ENCODE assay signal across 26 mouse cellular contexts in the genomic region with DNA sequence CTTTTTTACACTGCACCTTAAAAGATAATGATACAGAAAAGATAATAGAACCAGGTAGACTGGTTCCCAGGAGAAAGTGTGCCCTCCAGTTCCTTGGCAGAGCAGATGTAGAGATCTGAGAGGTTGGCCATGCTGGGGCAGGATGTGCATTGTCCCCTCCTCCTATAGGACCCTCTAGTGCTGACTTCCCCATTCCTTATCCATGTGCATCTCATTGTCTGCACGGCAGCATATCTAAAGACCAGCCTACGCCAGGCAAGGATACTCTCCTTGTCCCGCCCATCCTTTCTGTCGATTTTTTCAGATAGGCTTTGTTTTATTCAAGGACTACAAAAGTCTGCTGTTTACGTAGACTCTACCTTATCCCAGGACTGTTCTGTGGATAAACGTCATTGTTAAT.
"Had no signal": no experiment of that assay in that cellular context is flagged by ENCODE, and none has a peak within 500 bp of the region (broad histone marks: within the 10 kb centered on the region; RNA-seq: fewer than 3 reads in every experiment).

No protein-coding gene starts in this region.

- DNase-seq: cerebellum, adult 9-10 months; cerebellum, adult 9-11 months; cerebellum, postnatal 10 days; cerebellum, postnatal 14 days; cerebellum, postnatal 25 days; cerebellum, postnatal 36 days; embryo, embryonic 11 days; forebrain, postnatal 0 days; gastrocnemius, adult 2 months; gastrocnemius, postnatal 10 days; gastrocnemius, postnatal 14 days; gastrocnemius, postnatal 25 days; gastrocnemius, postnatal 36 days; heart, adult 18-20 months; heart, adult 2 months had no signal

- H3K4me3 ChIP-seq: embryonic facial prominence, embryonic 10.5 days; embryonic facial prominence, embryonic 12.5 days; embryonic facial prominence, embryonic 13.5 days; embryonic facial prominence, embryonic 15.5 days; erythroblast, embryonic 14.5 days; forebrain, embryonic 10.5 days; forebrain, embryonic 12.5 days; forebrain, embryonic 13.5 days; forebrain, embryonic 15.5 days; gastrocnemius, adult 2 months; heart, adult 2 months had no signal

- H3K27ac ChIP-seq: embryonic facial prominence, embryonic 10.5 days; embryonic facial prominence, embryonic 12.5 days; embryonic facial prominence, embryonic 13.5 days; embryonic facial prominence, embryonic 15.5 days; forebrain, embryonic 10.5 days; forebrain, embryonic 12.5 days; forebrain, embryonic 13.5 days; forebrain, embryonic 15.5 days; gastrocnemius, adult 2 months; heart, adult 2 months had no signal

- H3K27me3 ChIP-seq: embryonic facial prominence, embryonic 12.5 days; embryonic facial prominence, embryonic 13.5 days; embryonic facial prominence, embryonic 15.5 days; forebrain, embryonic 12.5 days; forebrain, embryonic 13.5 days; forebrain, embryonic 15.5 days had no signal

- H3K9ac ChIP-seq: embryonic facial prominence, embryonic 12.5 days; embryonic facial prominence, embryonic 13.5 days; embryonic facial prominence, embryonic 15.5 days; forebrain, embryonic 12.5 days; forebrain, embryonic 13.5 days; forebrain, embryonic 15.5 days; forebrain, postnatal 0 days had no signal

- ATAC-seq: forebrain, embryonic 13.5 days; forebrain, embryonic 14.5 days; forebrain, embryonic 15.5 days; forebrain, embryonic 16.5 days; forebrain, postnatal 0 days had no signal

- H3K4me1 ChIP-seq: embryonic facial prominence, embryonic 10.5 days; embryonic facial prominence, embryonic 12.5 days; embryonic facial prominence, embryonic 13.5 days; embryonic facial prominence, embryonic 15.5 days; forebrain, embryonic 12.5 days; forebrain, embryonic 13.5 days; forebrain, embryonic 15.5 days had no signal

- H3K9me3 ChIP-seq: embryonic facial prominence, embryonic 10.5 days; embryonic facial prominence, embryonic 12.5 days; embryonic facial prominence, embryonic 13.5 days; embryonic facial prominence, embryonic 15.5 days; forebrain, embryonic 10.5 days; forebrain, embryonic 12.5 days; forebrain, embryonic 13.5 days; forebrain, embryonic 15.5 days had no signal
